Mouse (Mus musculus) urinary bladder, postnatal 10 days (tissue): ENCODE measurements around the gene Olfr1370.
"Not testable (repeated sequence)": the region's sequence is repeated elsewhere in the genome, so short reads cannot be mapped to it uniquely, and the experiment has no call there.

Source experiments
- DNase-seq: peaks from one replicate; pipeline ENCODE4 v3.0.0; 2022; ENCODE audit warnings: low spot score

The Olfr1370 gene

DNA sequence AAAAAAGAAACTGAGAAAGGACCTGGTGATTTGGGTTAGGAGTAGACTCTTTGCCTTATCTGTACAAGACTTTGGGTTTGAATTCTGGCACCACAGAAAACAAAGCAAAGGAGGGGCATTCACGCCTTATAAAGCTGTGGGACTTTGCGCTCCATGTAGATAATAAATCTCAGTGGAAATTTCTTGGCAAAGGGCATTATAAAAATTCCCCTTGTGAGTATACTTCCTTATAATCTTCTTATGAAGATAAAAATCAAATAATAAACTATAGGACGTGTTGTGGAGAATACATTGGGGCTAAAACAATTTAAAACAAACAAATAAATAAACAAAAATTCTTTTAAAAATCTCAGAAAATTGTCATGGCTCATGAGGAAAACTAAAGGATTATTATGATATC, at the start of gene Olfr1370:
Gene Olfr1370 (minus strand): TSS at position 101 of the 400 bp plus-strand sequence.
- no peak for DNase-seq

GRCm38 (mm10) chr13:21114121-21114520, 39.4 kb upstream of the Olfr1370 start:
- DNase-seq, result no peak

DNA sequence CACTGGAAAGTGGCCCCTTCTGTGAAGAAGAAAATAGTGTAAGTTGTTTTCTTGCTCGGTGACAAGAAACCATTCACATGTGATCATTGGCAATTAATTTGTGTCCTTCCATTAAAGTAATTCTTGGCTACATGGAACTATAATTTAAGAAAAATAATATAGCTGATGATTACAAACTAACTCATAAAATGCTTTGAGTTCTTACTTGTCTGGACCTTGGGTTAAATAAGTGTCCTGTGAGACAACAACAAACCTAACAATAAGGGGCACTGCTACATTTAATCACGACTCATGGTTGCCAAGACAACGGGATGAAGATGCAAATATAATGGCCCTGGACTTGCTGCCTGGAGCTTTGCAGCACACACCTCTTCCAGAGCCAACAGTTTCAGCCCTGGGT, 36.4 kb upstream of the Olfr1370 start, which contains the start of gene Olfr1369-ps1:
Gene Olfr1369-ps1 (plus strand): TSS at position 301 of the 400 bp plus-strand sequence.
- DNase-seq, result not testable (repeated sequence)

DNA sequence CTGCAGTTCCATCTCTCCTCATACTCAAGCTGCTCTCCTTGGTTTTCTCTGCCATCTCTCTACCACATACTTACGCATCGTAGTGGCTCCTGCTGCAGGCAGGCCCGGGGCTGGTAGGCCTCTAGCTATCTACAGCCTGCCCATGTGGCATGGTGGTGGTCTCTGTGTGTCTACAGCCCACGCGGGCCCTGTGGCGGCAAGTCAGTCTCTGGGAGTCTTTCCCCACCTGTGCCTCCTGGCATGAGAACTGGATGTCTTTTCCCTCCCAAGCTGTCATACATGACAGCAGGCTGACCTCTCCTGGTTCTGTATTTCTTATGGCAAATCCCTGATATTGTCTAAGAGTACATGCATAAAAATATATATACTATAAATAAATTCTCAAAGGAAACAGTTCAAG, 35.7 kb upstream of the Olfr1370 start:
- no peak for DNase-seq

- DNase-seq, result no peak
Observed at GRCm38 (mm10) chr13:21109759-21110158, 35.0 kb upstream of the Olfr1370 start.

DNA sequence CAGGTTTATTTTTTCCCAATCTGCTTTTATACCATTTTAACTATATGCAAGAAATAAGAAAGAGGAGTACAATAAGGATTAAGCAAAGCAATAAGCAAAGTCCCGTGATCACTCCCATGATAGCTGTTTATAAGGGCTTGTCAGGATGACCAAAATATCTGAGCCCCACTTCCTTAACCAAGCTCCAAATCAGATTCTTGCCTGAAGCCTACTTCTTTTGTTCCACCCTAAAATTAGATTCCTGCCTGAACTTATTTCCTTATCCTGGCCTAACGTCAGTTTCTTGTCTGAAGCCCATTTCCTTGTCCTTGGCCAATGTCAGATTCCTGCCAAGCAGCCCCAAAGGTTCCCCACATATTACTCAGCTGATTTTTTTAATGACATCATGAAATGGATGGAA, 7.9 kb upstream of the Olfr1370 start:
- DNase-seq, result no peak

DNA sequence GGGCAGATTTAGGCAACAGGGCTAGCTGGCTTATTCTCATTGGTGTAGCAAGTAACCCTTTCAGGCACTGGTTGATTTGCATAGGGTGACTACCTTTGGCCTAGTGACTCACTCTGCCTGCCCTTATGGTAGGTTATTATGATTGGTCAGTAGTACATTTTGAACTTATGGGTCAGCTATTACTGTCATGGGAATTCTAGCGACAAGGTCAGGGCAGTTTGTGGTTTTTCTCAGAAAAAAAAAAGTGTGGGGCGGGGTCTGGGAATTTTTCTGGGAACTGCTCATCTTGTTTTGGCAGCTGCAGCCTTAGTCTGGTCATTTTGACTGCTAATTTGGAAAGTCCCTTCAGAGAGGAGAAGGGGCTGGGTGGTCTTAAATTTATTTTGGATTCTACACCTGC, 8.7 kb downstream of the Olfr1370 start:
- no peak for DNase-seq

- no peak for DNase-seq
Observed at GRCm38 (mm10) chr13:21050118-21050517, 24.6 kb downstream of the Olfr1370 start.

DNA sequence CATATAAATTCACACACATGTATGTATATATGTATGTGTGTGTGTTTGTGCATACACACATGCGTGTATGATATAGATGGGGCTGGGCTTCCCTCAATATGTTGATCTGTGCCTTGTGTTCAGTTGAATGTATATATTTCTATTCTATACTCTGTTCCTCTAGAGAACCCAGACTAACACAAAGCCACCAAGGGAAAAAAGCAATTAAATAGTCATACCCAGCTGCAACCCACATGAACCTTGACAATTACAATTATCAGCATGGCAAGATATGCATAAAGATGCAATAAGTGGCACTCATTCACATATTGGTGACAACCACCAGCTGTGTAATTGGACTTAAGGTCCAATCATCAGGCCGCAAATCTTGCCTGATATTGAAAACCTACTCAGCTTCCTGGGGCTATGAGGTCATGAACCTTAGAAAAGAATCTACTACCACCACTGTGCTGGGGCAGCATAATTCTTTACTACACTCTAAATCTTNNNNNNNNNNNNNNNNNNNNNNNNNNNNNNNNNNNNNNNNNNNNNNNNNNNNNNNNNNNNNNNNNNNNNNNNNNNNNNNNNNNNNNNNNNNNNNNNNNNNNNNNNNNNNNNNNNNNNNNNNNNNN, 34.1 kb downstream of the Olfr1370 start:
- no peak for DNase-seq

GRCm38 (mm10) chr13:21035981-21036380, 38.8 kb downstream of the Olfr1370 start:
- no peak for DNase-seq

DNA sequence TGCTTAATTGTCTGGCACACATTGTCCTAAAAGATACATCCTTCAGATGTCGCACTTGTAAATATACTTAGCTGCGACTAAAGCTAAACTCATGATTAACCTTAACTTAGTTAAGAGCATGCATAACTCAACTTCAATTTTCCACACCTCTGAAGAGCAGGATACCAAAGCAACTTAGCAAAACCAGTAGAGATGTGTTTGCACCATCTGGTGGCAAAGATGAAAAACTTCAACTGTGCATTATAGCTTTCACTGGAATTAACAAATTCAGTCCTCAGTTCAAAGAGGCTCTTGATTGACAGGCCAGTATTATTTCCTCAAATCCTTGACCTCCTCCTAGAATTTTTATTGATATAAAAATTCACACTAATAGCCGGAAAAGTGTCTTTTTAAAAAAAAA, 39.7 kb downstream of the Olfr1370 start:
- DNase-seq, result no peak

DNA sequence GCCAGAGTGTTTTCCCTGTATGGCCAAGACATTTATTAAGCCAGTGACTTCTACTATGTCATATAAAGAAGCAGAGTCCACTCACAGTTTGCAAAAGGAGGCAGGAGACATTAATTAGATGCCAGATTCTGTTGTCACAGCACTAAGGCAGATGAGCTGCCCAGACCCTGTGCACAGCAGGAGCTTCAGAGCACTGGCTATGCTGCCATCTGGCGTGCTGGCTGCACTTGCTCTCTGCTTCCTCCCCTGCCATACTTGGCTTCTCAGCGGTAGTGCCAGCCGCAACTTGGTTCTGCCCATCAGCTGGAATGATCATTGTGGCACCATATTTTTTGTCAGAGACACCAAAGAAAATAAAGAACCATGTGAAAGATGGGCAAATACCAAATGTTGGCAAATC, 41.6 kb downstream of the Olfr1370 start:
- DNase-seq, result no peak

GRCm38 (mm10) chr13:21024831-21025230, 49.9 kb downstream of the Olfr1370 start:
- DNase-seq, result no peak
